Mouse (Mus musculus) heart, postnatal 0 days (tissue): ENCODE results near the gene Siglec1.

Experiments used
- CTCF ChIP-seq: IDR thresholded peaks from 2 replicates; pipeline ENCODE4 v1.5.1; 2016; ENCODE audit warnings: antibody characterized with exemption, control low read depth, low read depth
- EP300 ChIP-seq: IDR thresholded peaks from 2 replicates; pipeline ENCODE4 v1.6.1; 2016; ENCODE audit warnings: antibody characterized with exemption, low read depth

DNA sequence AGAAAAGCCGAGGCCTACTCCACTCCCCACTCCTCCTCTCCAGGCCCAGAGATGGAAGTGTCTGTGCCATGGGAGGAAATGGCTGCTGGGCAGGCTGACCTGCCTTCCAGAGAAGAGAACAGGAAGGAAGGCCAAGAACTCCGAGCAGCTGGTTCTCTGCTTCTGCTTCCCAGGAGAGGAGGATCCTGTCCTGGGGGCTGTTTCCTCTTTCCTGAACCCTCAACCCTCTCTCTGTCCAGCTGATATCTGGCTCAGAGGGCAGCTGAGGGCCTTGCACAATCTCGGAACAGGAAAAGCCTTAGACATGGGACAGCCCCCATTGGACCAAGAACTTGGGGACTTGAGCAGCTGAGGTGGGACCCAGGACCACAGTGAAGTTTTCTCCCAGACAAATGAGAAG is 4.3 kb upstream of the Siglec1 start:
- no peak for TF ChIP-seq CTCF
- no peak for TF ChIP-seq EP300
